Mouse (Mus musculus) granulocyte monocyte progenitor cell, adult 5-6 weeks (primary cell): ENCODE results near the gene Rsrc2. TPM values are rescaled to one million over a fixed set of nuclear protein-coding genes. Genes with fewer than 3 reads are reported as not detected.

ENCODE experiments used
- ATAC-seq: replicated peaks from 2 replicates; pipeline ENCODE4 v1.8.0; 2016; ENCODE audit warnings: mild to moderate bottlenecking, moderate TSS enrichment, inconsistent platforms; ENCODE audit not compliant: poor library complexity, severe bottlenecking
- total RNA-seq, 2 experiments: library from RNA; stranded (forward) in 1 of 2; stranded (reverse) in 1 of 2; fragments of 200-712, 200-1000 nt in 1 of 2; fragments of >200 nt in 1 of 2; fragmentation: Nextera tagmentation in 1 of 2; gene quantifications; 2 replicates each; pipeline ENCODE4 v1.2.3; 2014 to 2017

Gene Rsrc2
- total RNA-seq, 2 experiments from 2014 or later, result 118 to 171 TPM

- ATAC-seq, result peak; percentile 44; the same call in 1 of the 2 replicates
These were observed 50.0 kb downstream of the Rsrc2 start for GRCm38 (mm10) chr5:123699198-123699597.

DNA sequence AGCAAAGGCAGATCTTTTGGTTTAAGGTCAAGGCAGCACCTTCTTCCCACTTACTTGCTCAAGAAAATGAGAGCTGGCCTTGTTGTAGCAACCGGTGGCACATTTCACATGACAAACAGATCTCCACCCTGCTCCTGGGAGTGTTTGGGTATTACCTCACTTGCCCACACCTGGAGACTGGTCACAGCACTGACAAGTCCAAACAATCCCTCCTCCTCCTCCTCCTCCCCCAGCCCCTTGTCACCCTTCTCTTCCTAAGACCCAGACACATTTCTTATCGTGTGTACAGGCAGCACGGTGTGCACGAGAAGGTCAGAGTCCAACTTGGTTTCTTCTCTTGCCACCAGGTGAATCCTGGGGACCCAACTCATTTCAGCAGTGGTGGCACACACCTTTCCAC lies 52.3 kb downstream of the Rsrc2 start:
- no peak for ATAC-seq

GRCm38 (mm10) chr5:123696244-123696643 lies 53.0 kb downstream of the Rsrc2 start:
- ATAC-seq, result no peak

- peak; percentile 44 for ATAC-seq
These were observed 54.7 kb downstream of the Rsrc2 start for GRCm38 (mm10) chr5:123694468-123694867.

- peak; percentile 38 for ATAC-seq
These were observed 64.7 kb downstream of the Rsrc2 start, which contains the start of gene Clip1 for GRCm38 (mm10) chr5:123684221-123685144. TSS of gene Clip1 (minus strand) at chr5:123684618.

DNA sequence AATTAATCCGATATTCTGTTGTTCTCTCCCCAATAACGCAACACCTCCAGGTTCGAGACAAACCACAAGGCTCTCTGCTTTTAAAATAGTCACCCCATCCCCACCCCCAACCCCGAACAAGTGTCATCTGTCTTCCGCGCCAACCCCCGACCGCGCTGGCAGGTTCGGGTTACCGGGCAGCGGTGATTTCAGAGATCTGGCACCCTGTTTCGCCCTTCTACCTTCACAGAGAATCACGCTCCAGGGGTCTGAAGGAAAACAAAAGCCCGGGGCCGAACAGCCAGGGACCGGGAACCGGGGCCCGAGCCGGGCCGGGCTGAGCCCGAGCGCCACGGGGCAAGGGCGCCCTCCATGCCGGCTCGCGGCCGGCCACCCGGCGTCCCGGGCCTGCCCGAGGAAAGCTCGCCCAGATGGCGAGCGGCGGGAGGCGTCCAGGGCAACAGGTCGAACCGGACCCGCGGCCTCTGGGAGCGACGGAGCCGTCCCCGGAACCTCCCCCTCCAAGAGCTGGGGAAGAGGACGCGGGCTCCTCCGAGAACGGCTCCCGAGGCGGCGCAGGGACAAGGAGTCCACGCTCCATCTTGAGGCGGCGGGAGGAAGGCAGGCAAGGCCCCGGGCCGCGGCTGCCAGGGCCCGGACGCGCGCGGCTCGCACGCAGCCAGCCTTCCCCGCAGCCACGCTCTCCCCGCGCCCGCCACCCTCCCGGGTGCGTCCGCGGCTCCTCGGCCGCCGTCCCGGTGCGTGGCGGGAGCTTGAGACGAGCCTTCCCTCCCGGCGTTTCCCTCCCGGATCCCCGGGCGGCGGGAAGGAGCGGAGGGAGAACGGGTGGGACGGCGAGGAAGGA lies 65.6 kb downstream of the Rsrc2 start:
- ATAC-seq, result no peak

DNA sequence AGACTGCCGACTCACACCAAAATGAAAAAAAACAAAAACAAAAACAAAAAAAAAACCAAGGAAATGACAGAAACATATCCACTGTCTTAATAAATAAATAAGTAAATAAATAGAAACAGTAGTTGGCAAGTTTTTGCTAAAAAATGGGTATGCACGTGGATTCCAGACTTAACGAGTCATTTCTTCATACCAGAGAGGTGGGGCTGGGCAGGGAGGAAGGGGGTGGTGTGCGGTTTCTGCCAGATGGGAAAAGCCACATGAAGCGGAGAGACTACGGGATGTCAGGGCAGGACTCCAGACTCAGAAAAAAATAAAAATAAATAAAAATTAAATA lies 66.2 kb downstream of the Rsrc2 start:
- ATAC-seq, result 0 out of 2 replicates have a peak, but pooled peaks have one; percentile 21

DNA sequence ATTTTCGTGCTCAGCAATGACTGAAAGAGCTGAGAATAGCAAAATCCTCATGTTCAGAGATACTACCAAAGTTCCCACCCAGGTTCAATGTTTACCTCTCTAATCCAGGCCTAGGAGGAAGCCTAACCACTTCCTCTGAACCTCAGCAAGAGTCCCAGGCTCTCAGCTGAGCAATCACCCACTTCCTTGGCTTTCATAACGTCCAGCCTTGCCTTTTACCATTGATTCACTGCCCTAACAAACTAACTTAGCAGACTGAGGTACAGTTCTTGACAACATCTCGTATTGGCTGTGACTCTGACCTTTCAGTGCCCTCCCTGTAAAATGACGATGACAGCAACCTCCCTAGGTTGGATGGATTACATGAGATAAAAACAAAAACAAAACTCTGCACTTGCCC lies 66.8 kb downstream of the Rsrc2 start:
- peak; percentile 80 for ATAC-seq

DNA sequence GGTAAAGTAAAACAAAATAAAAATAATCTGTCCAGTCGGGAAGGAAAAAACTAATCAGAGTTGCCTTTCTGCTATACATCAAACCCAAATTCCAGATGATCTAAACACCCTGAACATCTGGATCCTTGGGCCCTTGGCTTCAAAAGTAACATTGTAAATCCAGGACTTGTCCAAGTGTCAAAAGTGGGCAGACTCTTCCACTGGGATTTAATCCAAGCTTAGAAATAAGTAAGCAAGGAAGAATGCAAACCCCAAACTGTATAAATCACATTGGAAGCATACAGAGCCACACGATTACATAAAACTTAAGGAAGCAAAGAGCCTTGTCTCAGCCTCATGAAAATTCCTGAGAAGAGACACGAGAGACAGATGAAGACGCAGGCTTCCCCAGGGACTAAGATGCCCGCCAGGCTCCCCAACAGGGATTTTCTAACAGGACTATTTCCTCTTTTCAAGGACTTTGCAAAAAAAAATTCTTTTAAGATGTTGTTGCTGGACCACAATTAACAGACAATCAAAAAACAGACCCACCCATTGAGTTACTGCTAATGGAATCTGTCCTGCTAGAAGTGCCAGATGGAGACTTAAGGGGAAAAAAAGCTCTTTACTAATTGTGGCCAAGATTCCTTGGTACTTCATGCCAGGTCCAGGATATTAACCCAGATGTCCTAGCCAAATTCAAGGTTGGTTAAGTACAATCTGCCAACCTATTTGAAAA lies 69.5 kb downstream of the Rsrc2 start:
- ATAC-seq, result no peak

DNA sequence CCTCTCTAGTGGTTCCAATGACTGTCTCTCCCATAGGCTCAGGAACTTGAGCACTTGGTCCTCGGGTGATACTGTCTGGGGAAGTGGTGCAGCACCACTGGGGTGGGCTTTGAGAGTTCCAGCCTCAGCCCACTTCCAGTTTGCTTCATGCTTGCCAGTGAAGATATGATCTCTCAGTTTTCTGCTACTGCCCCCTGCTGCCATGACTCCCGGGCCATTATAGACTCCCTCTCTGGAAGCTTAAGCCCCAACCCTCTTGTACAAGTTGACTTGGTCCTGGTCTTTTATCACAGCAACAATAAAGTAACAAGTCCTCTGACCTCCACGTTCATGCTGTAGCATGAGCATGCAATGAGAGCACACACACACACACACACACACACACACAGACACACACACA lies 70.1 kb downstream of the Rsrc2 start:
- ATAC-seq, result no peak; the same call in 1 of the 2 replicates

Other genes with a start within 250 kb of the Rsrc2 start
- gene B3gnt4, start 239.0 kb downstream of the Rsrc2 start, total RNA-seq (2014; fragmentation: Nextera tagmentation), result not detected in 2 replicates
- gene B3gnt4, start 239.0 kb downstream of the Rsrc2 start, total RNA-seq (2017), result not detected in 2 replicates
- 29.0 and 61.6 TPM in 2 replicates for gene Diablo, start 225.2 kb downstream of the Rsrc2 start, total RNA-seq (2014; fragmentation: Nextera tagmentation)
- gene Diablo, start 225.2 kb downstream of the Rsrc2 start, total RNA-seq (2017), result 54.6 and 62.5 TPM in 2 replicates
- gene Gm49027, start 223.9 kb downstream of the Rsrc2 start, total RNA-seq (2014; fragmentation: Nextera tagmentation), result not detected in 2 replicates
- not detected in 2 replicates for gene Gm49027, start 223.9 kb downstream of the Rsrc2 start, total RNA-seq (2017)
- gene Vps33a, start 176.4 kb downstream of the Rsrc2 start, total RNA-seq (2014; fragmentation: Nextera tagmentation), result 23.1 and 39.0 TPM in 2 replicates
- gene Vps33a, start 176.4 kb downstream of the Rsrc2 start, total RNA-seq (2017), result 21.7 and 23.9 TPM in 2 replicates
- gene Clip1, start 64.8 kb downstream of the Rsrc2 start, total RNA-seq (2014; fragmentation: Nextera tagmentation), result 41.7 and 56.0 TPM in 2 replicates
- gene Clip1, start 64.8 kb downstream of the Rsrc2 start, total RNA-seq (2017), result 63.4 and 65.9 TPM in 2 replicates
- gene Zcchc8, start 28.3 kb downstream of the Rsrc2 start, total RNA-seq (2014; fragmentation: Nextera tagmentation), result 53.7 and 66.1 TPM in 2 replicates
- gene Zcchc8, start 28.3 kb downstream of the Rsrc2 start, total RNA-seq (2017), result 53.5 and 80.9 TPM in 2 replicates
- gene Kntc1, start 302 bp upstream of the Rsrc2 start, total RNA-seq (2014; fragmentation: Nextera tagmentation), result 63.0 and 74.9 TPM in 2 replicates
- 43.6 and 73.8 TPM in 2 replicates for gene Kntc1, start 302 bp upstream of the Rsrc2 start, total RNA-seq (2017)
- not detected in 2 replicates for gene Hcar2, start 116.1 kb upstream of the Rsrc2 start, total RNA-seq (2014; fragmentation: Nextera tagmentation)
- gene Hcar2, start 116.1 kb upstream of the Rsrc2 start, total RNA-seq (2017), result 2.7 and 5.4 TPM in 2 replicates
- gene Hcar1, start 130.6 kb upstream of the Rsrc2 start, total RNA-seq (2014; fragmentation: Nextera tagmentation), result not detected in 2 replicates
- not detected in 2 replicates for gene Hcar1, start 130.6 kb upstream of the Rsrc2 start, total RNA-seq (2017)
- 67.5 and 72.9 TPM in 2 replicates for gene Denr, start 157.8 kb upstream of the Rsrc2 start, total RNA-seq (2014; fragmentation: Nextera tagmentation)
- gene Denr, start 157.8 kb upstream of the Rsrc2 start, total RNA-seq (2017), result 76.4 and 100.0 TPM in 2 replicates
- not detected in 2 replicates for gene Gm43518, start 178.0 kb upstream of the Rsrc2 start, total RNA-seq (2014; fragmentation: Nextera tagmentation)
- gene Gm43518, start 178.0 kb upstream of the Rsrc2 start, total RNA-seq (2017), result not detected in 2 replicates
- gene Ccdc62, start 181.3 kb upstream of the Rsrc2 start, total RNA-seq (2014; fragmentation: Nextera tagmentation), result 0.34 and 2.6 TPM in 2 replicates
- gene Ccdc62, start 181.3 kb upstream of the Rsrc2 start, total RNA-seq (2017), result 0.10 and 5.3 TPM in 2 replicates
- gene Hip1r, start 224.2 kb upstream of the Rsrc2 start, total RNA-seq (2014; fragmentation: Nextera tagmentation), result 11.5 and 39.3 TPM in 2 replicates
- 10.1 and 16.9 TPM in 2 replicates for gene Hip1r, start 224.2 kb upstream of the Rsrc2 start, total RNA-seq (2017)